Mouse (Mus musculus): ENCODE results near the gene Ndufb7. TPM values are rescaled to one million over a fixed set of nuclear protein-coding genes. Genes with fewer than 3 reads are reported as not detected.

The Ndufb7 gene
- polyA plus RNA-seq, 1 experiment: 302 TPM

GRCm38 (mm10) chr8:83577384-83577791, 10.9 kb downstream of the Ndufb7 start:
- TF ChIP-seq MAX (IDR thresholded peaks at IDR 0.05) (no peak), CEBPB (IDR thresholded peaks at IDR 0.05; ENCODE audit: low read depth) (no peak), FOSL1 (IDR thresholded peaks at IDR 0.05; ENCODE audit: insufficient read depth, low read length, poor library complexity, severe bottlenecking) (no peak), CTCF (IDR thresholded peaks at IDR 0.05; ENCODE audit: control insufficient read depth, insufficient read depth, insufficient read length) (no peak), USF1 (IDR thresholded peaks at IDR 0.05; ENCODE audit: low read depth) (no peak), MYOG (IDR thresholded peaks at IDR 0.05; ENCODE audit: control insufficient read depth, extremely low read depth, insufficient read length) (no peak), MYOD1 (IDR thresholded peaks at IDR 0.05; ENCODE audit: control insufficient read depth, insufficient read length, low read depth) (no peak)
- Histone ChIP-seq H3K27me3 (ENCODE audit: control insufficient read depth, insufficient read depth, insufficient read length) (no peaks in the 10 kb centered on the region), H3K79me2 (ENCODE audit: control insufficient read depth, insufficient read depth) (peaks cover 57% of the 10 kb centered on the region), H3K79me3 (ENCODE audit: low read depth) (peaks cover 12% of the 10 kb centered on the region), H3K36me3 (ENCODE audit: control insufficient read depth, insufficient read depth) (no peaks in the 10 kb centered on the region), H3ac (ENCODE audit: control insufficient read depth, insufficient read length, low read depth) (no peak overlapping the region), H3K4me3 (ENCODE audit: insufficient read depth, poor library complexity, severe bottlenecking) (no peak overlapping the region)

DNA sequence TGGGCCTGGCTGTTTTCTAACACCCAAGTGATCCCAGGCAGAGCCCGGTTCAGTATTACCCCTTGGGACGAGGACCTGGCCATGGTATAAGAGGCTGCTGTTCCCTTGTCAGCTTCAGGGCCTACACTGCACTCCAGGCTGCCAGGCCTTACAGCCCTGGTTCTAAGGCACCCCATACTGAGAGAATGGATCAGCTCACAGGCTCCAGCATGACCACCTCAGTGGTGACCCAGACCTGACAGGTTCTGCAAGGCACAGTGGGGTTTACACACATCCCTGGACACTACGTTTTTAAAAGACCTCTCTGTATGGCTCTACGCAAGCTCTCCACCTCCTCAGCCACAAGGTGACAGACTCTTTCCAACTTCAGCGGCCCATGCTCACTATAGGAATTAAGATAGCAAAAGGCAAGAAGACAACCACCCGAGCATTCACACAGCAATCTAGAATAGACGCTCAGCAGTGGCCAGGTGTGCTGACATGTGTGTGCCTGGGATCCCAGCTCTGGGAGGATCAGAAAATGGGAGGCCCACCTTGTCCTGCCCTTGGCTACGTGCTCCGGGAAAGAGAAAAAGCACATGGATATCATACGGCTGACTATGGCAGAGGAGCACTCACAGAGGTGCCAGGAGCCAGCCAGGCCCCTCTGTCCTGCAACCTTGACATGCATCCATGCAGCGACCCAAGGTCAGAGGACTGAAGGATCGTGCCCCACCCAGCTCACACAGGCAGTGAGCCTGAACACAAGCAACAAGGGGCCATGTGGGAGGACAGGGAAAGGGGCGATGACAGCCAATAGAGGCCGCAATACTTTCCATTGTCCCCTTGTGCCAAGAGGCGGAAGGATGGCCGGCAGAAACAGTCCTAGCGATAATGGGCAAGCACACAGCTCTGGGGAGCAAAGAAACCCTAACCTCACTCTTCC, 11.9 kb downstream of the Ndufb7 start:
- no peak overlapping the region for H3ac ChIP-seq (ENCODE audit: control insufficient read depth, insufficient read length, low read depth)
- no peak overlapping the region for H3K4me3 ChIP-seq (ENCODE audit: insufficient read depth, poor library complexity, severe bottlenecking)
- H3K79me2 ChIP-seq (ENCODE audit: control insufficient read depth, insufficient read depth): peaks cover 67% of the 10 kb centered on the region
- H3K36me3 ChIP-seq (ENCODE audit: control insufficient read depth, insufficient read depth): no peaks in the 10 kb centered on the region
- TF ChIP-seq CTCF (IDR thresholded peaks at IDR 0.05; ENCODE audit: control insufficient read depth, insufficient read depth, insufficient read length) (no peak), MYOG (IDR thresholded peaks at IDR 0.05; ENCODE audit: control insufficient read depth, extremely low read depth, insufficient read length) (no peak), MAX (IDR thresholded peaks at IDR 0.05) (no peak), CEBPB (IDR thresholded peaks at IDR 0.05; ENCODE audit: low read depth) (no peak), USF1 (IDR thresholded peaks at IDR 0.05; ENCODE audit: low read depth) (no peak), FOSL1 (IDR thresholded peaks at IDR 0.05; ENCODE audit: insufficient read depth, low read length, poor library complexity, severe bottlenecking) (no peak), MYOD1 (IDR thresholded peaks at IDR 0.05; ENCODE audit: control insufficient read depth, insufficient read length, low read depth) (no peak)
- peaks cover 12% of the 10 kb centered on the region for H3K79me3 ChIP-seq (ENCODE audit: low read depth)
- no peaks in the 10 kb centered on the region for H3K27me3 ChIP-seq (ENCODE audit: control insufficient read depth, insufficient read depth, insufficient read length)

DNA sequence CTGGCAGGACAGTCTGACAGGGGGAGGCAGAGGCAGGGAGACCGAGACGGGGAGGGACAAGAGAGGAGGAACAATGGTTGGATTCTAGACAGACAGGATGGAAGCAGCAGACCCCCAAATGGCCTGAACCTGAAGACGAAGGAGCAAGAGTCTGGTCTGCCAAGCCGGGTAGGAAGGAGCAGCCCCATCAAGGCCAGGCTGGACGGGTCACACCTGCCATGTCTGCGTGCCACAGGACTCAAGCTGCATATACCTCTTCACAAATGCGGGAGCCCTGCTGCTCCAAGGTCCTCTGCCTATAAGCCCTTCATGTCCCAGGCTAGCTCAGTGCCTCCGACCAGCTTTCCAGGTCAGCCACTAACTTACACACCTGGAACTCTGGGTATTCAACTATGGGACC, 13.2 kb downstream of the Ndufb7 start:
- no peaks in the 10 kb centered on the region for H3K27me3 ChIP-seq (ENCODE audit: control insufficient read depth, insufficient read depth, insufficient read length)
- peaks cover 5% of the 10 kb centered on the region for H3K36me3 ChIP-seq (ENCODE audit: control insufficient read depth, insufficient read depth)
- TF ChIP-seq MYOD1 (IDR thresholded peaks at IDR 0.05; ENCODE audit: control insufficient read depth, insufficient read length, low read depth) (no peak), MAX (IDR thresholded peaks at IDR 0.05) (no peak), CTCF (IDR thresholded peaks at IDR 0.05; ENCODE audit: control insufficient read depth, insufficient read depth, insufficient read length) (no peak), USF1 (IDR thresholded peaks at IDR 0.05; ENCODE audit: low read depth) (no peak), FOSL1 (IDR thresholded peaks at IDR 0.05; ENCODE audit: insufficient read depth, low read length, poor library complexity, severe bottlenecking) (no peak), MYOG (IDR thresholded peaks at IDR 0.05; ENCODE audit: control insufficient read depth, extremely low read depth, insufficient read length) (no peak)
- H3ac ChIP-seq (ENCODE audit: control insufficient read depth, insufficient read length, low read depth): no peak overlapping the region
- H3K4me3 ChIP-seq (ENCODE audit: insufficient read depth, poor library complexity, severe bottlenecking): no peak overlapping the region
- peaks cover 14% of the 10 kb centered on the region for H3K79me3 ChIP-seq (ENCODE audit: low read depth)
- H3K79me2 ChIP-seq (ENCODE audit: control insufficient read depth, insufficient read depth): peaks cover 75% of the 10 kb centered on the region

GRCm38 (mm10) chr8:83580826-83581225, 14.4 kb downstream of the Ndufb7 start:
- no peak for TF ChIP-seq MYOG (IDR thresholded peaks at IDR 0.05; ENCODE audit: control insufficient read depth, extremely low read depth, insufficient read length)
- TF ChIP-seq MAX (IDR thresholded peaks at IDR 0.05): no peak
- TF ChIP-seq CTCF (IDR thresholded peaks at IDR 0.05; ENCODE audit: control insufficient read depth, insufficient read depth, insufficient read length): no peak
- no peak for TF ChIP-seq FOSL1 (IDR thresholded peaks at IDR 0.05; ENCODE audit: insufficient read depth, low read length, poor library complexity, severe bottlenecking)
- TF ChIP-seq MYOD1 (IDR thresholded peaks at IDR 0.05; ENCODE audit: control insufficient read depth, insufficient read length, low read depth): no peak
- no peak for TF ChIP-seq USF1 (IDR thresholded peaks at IDR 0.05; ENCODE audit: low read depth)
- no peak for TF ChIP-seq CEBPB (IDR thresholded peaks at IDR 0.05; ENCODE audit: low read depth)
- no peaks in the 10 kb centered on the region for H3K27me3 ChIP-seq (ENCODE audit: control insufficient read depth, insufficient read depth, insufficient read length)
- H3K79me2 ChIP-seq (ENCODE audit: control insufficient read depth, insufficient read depth): peaks cover 75% of the 10 kb centered on the region
- no peak overlapping the region for H3ac ChIP-seq (ENCODE audit: control insufficient read depth, insufficient read length, low read depth)
- H3K36me3 ChIP-seq (ENCODE audit: control insufficient read depth, insufficient read depth): peaks cover 5% of the 10 kb centered on the region
- no peak overlapping the region for H3K4me3 ChIP-seq (ENCODE audit: insufficient read depth, poor library complexity, severe bottlenecking)
- H3K79me3 ChIP-seq (ENCODE audit: low read depth): peaks cover 18% of the 10 kb centered on the region

DNA sequence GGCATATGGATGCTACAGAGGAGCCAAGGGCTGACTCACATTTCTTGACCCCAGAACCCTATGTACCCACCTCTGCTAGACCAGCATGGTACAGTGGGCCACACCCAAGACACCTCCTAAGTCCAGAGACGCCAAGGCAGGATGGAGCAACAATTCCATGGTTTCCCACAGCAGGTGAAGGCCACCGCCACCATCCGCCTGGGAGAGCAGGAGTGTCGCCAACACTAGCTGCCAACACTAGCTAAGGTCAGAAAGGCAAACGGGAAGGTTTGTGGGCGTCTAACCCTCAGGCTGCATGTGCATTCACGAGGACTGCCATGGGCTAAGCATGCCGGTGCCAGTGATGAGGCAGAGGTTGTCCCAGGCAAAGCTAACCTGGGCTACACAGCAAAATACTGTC, 15.8 kb downstream of the Ndufb7 start:
- Histone ChIP-seq H3K36me3 (ENCODE audit: control insufficient read depth, insufficient read depth) (peaks cover 5% of the 10 kb centered on the region), H3K4me3 (ENCODE audit: insufficient read depth, poor library complexity, severe bottlenecking) (no peak overlapping the region), H3K79me2 (ENCODE audit: control insufficient read depth, insufficient read depth) (peaks cover 78% of the 10 kb centered on the region), H3ac (ENCODE audit: control insufficient read depth, insufficient read length, low read depth) (no peak overlapping the region), H3K27me3 (ENCODE audit: control insufficient read depth, insufficient read depth, insufficient read length) (no peaks in the 10 kb centered on the region), H3K79me3 (ENCODE audit: low read depth) (peaks cover 20% of the 10 kb centered on the region)
- no peak for TF ChIP-seq MYOG (IDR thresholded peaks at IDR 0.05; ENCODE audit: control insufficient read depth, extremely low read depth, insufficient read length)
- TF ChIP-seq CTCF (IDR thresholded peaks at IDR 0.05; ENCODE audit: control insufficient read depth, insufficient read depth, insufficient read length): no peak
- no peak for TF ChIP-seq CEBPB (IDR thresholded peaks at IDR 0.05; ENCODE audit: low read depth)
- no peak for TF ChIP-seq MAX (IDR thresholded peaks at IDR 0.05)
- TF ChIP-seq FOSL1 (IDR thresholded peaks at IDR 0.05; ENCODE audit: insufficient read depth, low read length, poor library complexity, severe bottlenecking): no peak
- no peak for TF ChIP-seq USF1 (IDR thresholded peaks at IDR 0.05; ENCODE audit: low read depth)

Data from C2C12 (cell line).